Mouse (Mus musculus) T-helper 1 cell (primary cell): ENCODE measurements at regions not wholly inside any gene's neighbourhood (a gene's known extent, or its start where the extent isn't known, plus 50 kb on each side); places are given as distances from the start of the nearest gene placed in this dataset.

ENCODE experiments used
- in situ Hi-C: fragments of 300-600 bp; cut with MboI, MseI; formaldehyde crosslinking; loops from one replicate; pipeline ENCODE4 v1.15.1; 2025; ENCODE audit warnings: high pct_unique_total_duplicates

GRCm38 (mm10) chr1:155472112-155472955 is 55.1 kb upstream of the Xpr1 start:
- in situ Hi-C loops = loop anchor here (25.0 kb wide), 1 partner anchor 1035 kb away; no protein-coding TSS in a partner anchor

DNA sequence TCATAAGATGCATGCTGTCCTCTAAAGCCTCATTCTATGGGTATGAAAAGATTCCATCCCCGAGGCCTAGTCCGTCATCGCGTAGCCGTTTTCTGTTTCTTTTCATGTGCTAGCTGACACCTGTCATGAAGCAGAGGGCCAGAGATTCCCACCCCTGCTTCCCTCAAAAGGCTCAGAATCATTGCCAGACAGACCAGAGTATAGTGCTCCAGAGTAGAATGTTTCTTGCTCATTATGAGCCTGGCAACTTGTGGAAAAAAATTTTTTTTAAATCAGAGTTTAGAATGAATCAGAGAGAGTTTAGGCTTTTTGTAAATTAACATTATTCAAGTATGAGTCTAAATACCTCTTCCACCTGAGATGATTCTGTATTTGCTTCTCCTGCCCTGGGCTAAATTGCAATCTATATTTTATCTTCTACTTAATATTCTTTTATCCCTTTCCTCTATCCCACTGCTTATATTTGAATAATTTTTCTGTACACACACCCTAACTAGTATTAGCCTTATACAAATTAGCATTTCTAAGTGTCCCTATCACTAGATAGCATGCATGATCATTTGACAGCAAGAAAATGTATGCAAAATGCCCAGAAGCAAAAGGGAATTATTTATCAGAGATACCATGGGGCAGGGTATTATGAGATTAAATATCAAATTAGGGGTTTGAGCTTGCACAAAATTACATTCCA is 55.9 kb upstream of the Xpr1 start:
- in situ Hi-C loops = loop anchor here (25.0 kb wide), 1 partner anchor 1036 kb away; no protein-coding TSS in a partner anchor

DNA sequence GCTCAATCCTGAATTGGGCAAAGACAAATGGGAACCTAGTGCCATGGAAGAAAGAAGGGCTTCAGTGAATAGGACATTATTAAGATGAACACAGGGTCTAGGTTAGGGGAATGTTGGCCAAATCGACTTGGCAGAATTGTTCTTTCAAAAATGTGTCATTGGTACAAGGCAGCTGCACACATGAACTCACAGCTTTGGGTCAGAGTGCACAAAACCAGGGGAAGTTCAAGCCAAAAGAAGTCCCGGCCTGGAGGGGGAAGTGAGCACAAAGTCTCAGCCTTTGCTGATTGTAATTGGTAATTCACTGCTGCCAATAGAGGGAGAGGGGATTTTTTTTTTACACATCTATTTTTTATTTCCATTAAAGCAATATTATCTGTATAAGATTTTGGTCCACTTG is 57.8 kb upstream of the Xpr1 start:
- in situ Hi-C loops = loop anchor here (25.0 kb wide), 1 partner anchor 1038 kb away; no protein-coding TSS in a partner anchor

GRCm38 (mm10) chr1:155476237-155476636 is 59.0 kb upstream of the Xpr1 start:
- in situ Hi-C loops = no loop called here

DNA sequence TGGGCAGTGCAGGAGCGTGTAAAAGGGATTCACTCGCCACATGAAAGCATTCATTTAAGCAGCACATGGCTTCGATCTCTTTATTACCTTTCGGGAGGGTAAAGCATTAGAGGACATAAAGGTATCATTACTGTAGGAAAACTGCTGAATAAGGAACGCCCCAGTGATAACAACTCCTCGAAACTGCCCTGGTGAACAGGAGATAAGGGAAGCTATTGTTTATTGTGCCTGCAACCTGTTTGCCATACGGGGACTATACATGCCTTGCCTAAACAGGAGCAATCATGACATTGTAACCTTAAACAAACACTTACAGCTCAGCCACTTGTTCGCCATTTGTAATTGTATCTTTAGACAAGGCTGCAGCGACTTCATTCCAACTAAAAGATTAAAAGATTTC is 64.9 kb upstream of the Xpr1 start:
- in situ Hi-C loops = loop anchor here (5.0 kb wide), 1 partner anchor 900 kb away; no protein-coding TSS in a partner anchor

GRCm38 (mm10) chr1:155482760-155483159 is 65.5 kb upstream of the Xpr1 start:
- in situ Hi-C loops = loop anchor here (5.0 kb wide), 1 partner anchor 900 kb away; no protein-coding TSS in a partner anchor

GRCm38 (mm10) chr1:155483693-155484092 is 66.5 kb upstream of the Xpr1 start:
- in situ Hi-C loops = loop anchor here (5.0 kb wide), 1 partner anchor 899 kb away; no protein-coding TSS in a partner anchor

GRCm38 (mm10) chr1:155487796-155488195 is 70.1 kb upstream of the Acbd6 start:
- in situ Hi-C loops = no loop called here

- in situ Hi-C loops = no loop called here
Measured at GRCm38 (mm10) chr1:155488966-155489661, 68.8 kb upstream of the Acbd6 start.

DNA sequence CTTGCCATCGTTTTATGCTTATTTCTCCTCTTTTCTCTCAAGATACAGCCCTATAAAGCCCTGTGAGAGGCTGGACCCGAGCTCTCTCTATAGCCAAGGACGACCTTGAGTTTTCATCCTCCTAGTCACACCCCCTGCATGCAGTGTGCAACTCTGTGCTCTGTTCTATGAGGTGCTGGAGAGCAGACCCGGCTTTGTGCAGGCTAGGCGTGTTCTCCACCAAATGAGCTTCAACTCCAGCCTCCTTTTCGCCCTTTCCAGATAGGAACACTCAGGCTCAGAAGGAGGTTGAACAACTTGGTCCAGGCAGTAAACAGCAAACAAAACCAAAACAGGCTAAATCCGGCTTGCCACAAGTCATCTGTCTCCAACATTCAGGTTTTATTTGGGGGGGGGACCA is 67.8 kb upstream of the Acbd6 start:
- in situ Hi-C loops = no loop called here

DNA sequence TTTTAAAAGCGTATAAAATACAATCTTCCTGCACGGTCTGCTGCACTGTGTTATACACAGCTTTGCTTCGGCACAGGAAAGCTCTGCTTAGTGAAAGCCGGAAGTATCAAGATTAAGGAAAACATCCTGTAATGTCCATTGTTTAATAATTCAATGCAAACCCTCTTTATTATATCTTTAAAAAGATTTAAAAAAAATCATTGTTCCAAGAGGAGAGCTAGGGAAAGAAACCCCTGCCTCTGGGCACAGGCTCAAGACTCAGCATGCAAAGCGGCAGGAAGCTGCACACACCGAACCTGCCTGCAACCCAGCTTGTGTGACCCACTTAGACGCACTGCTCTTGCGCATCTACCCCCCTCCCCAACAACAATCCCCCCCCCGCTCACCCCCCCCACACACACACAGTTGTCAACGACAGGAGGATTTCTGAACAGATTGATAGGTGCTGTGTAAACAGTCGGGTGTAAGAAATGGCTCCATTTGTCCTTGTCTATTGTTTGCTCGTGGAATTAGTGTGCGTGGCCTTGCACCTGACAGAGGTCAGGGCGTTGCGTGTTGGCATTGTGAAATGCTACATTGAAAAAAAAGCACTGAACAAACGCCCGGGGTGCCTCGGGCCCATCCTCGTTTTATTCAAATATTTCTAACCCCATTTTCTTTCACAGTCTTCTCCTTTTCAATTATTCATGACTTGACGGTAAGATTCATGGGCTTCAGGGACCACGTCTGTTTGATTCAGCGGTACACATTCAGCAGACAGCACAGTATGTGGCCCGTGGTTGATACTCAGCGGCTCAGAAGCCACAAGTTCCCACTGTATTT is 66.5 kb upstream of the Acbd6 start:
- in situ Hi-C loops = no loop called here

- in situ Hi-C loops = no loop called here
Measured at GRCm38 (mm10) chr1:155493333-155493732, 64.6 kb upstream of the Acbd6 start.

- in situ Hi-C loops = no loop called here
Measured at GRCm38 (mm10) chr1:155493799-155494198, 64.1 kb upstream of the Acbd6 start.

DNA sequence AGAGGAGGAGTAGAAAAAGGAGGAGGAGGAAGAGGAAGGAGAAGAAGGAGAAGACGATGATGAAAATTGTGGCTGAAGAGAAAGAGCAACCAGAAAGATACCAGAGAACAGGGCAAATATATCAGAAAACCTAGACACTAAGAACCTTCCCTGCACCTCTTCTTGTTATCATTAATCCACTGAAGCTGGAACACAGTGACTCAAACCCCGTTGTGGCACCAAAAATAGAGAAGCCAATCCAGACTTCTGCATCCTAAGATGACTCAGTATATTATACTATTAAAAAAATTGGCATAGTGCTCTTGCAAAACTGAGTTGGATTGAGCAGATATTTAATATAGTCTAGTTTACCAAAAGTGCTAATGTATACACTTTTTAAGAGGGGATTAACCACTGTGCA is 63.6 kb upstream of the Acbd6 start:
- in situ Hi-C loops = no loop called here

- in situ Hi-C loops = no loop called here
Measured at GRCm38 (mm10) chr1:155499735-155500134, 58.2 kb upstream of the Acbd6 start.

DNA sequence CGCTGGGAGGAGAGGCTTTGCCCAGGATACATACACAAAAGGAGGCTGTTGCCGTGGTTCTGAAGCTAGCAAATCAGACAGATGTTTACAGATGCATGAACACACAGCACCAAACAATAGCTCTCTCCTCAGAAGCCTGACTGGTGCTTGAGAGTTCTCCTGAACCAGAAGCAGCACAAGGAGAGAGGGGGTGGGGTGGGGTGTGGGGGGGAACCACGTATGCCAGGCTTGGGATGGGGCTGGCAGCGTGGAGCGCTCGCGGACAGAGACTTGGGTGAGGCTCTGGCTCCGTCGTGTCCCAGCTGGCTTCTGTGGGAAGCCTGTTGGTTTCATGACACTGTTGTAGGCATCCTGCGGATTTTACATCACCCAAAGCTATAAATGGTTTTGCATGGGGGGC is 55.1 kb upstream of the Acbd6 start:
- in situ Hi-C loops = no loop called here

GRCm38 (mm10) chr1:155504581-155505328 is 53.2 kb upstream of the Acbd6 start:
- in situ Hi-C loops = no loop called here

DNA sequence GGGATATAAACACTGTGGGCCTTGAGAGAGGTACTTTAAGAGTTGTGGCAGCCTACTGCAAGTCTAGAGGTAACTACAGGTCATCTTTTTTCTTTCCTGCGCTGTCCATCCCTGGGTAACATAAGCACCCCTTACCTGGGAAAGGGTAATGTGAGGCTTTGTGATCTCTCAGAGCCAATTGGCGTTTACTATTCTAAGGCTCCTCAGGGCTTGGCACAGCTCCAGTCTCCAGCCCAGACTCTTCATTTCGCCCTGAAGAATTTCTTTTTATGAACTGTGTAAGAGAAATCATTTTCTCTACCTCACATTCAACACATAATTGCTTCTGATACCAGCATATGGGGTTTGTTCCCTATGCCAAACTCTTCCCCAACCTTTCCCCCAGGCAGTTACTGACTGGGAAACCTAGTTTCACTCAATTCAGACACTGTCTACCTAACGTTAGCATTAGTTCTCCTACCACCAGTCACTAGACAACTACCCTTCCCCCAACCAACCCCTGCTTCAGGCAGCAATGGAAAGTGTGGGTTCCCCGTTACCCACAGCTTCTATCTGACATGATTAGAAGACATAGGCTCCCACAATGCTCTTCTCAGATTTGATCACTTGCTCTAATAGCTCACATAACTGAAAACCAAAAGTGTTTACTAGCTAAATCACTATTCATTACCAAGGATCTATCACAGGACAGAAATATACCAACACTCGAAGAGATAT is 52.4 kb upstream of the Acbd6 start:
- in situ Hi-C loops = no loop called here
